Mouse (Mus musculus) heart, adult 8-10 months (tissue): ENCODE measurements around the gene Cfap61. TPM values are rescaled to one million over a fixed set of nuclear protein-coding genes. Genes with fewer than 3 reads are reported as not detected.

Source experiments
- DNase-seq: peaks from one replicate; pipeline ENCODE4 v3.0.0; 2022; ENCODE audit warnings: low spot score
- total RNA-seq, 4 experiments: library from RNA; stranded (reverse); gene quantifications; 2 replicates each; pipeline ENCODE4 v1.2.4; 2022

Cfap61 gene
- total RNA-seq, 4 experiments from 2014 or later = 0.92 to 2.5 (median 1.7) TPM

- no peak for DNase-seq
These were observed 76.2 kb downstream of the Cfap61 start for GRCm38 (mm10) chr2:146010816-146011215.

GRCm38 (mm10) chr2:146015341-146016186, 81.0 kb downstream of the Cfap61 start:
- no peak for DNase-seq

- no peak for DNase-seq
These were observed 88.3 kb downstream of the Cfap61 start for GRCm38 (mm10) chr2:146022846-146023245.

GRCm38 (mm10) chr2:146043640-146044039, 109.1 kb downstream of the Cfap61 start:
- no peak for DNase-seq

- no peak for DNase-seq
These were observed 110.6 kb downstream of the Cfap61 start for GRCm38 (mm10) chr2:146044926-146045890.

GRCm38 (mm10) chr2:146047691-146048090, 113.1 kb downstream of the Cfap61 start:
- no peak for DNase-seq

- DNase-seq = no peak
These were observed 113.7 kb downstream of the Cfap61 start for GRCm38 (mm10) chr2:146048221-146048829.

- no peak for DNase-seq
These were observed 114.8 kb downstream of the Cfap61 start for GRCm38 (mm10) chr2:146049339-146049738.

- DNase-seq = no peak
These were observed 115.5 kb downstream of the Cfap61 start for GRCm38 (mm10) chr2:146050069-146050468.

GRCm38 (mm10) chr2:146051334-146051733, 116.8 kb downstream of the Cfap61 start:
- no peak for DNase-seq

GRCm38 (mm10) chr2:146057123-146057522, 122.5 kb downstream of the Cfap61 start:
- no peak for DNase-seq

- DNase-seq = no peak
These were observed 124.2 kb downstream of the Cfap61 start for GRCm38 (mm10) chr2:146058791-146059190.

GRCm38 (mm10) chr2:146061421-146062300, 127.1 kb downstream of the Cfap61 start:
- DNase-seq = no peak

GRCm38 (mm10) chr2:146062330-146063092, 127.9 kb downstream of the Cfap61 start:
- no peak for DNase-seq

- DNase-seq = no peak
These were observed 128.8 kb downstream of the Cfap61 start for GRCm38 (mm10) chr2:146063093-146064074.

GRCm38 (mm10) chr2:146067364-146067763, 132.8 kb downstream of the Cfap61 start:
- no peak for DNase-seq

- DNase-seq = no peak
These were observed 138.7 kb downstream of the Cfap61 start for GRCm38 (mm10) chr2:146073300-146073699.

GRCm38 (mm10) chr2:146077117-146077516, 142.5 kb downstream of the Cfap61 start:
- DNase-seq = no peak

- DNase-seq = no peak
These were observed 145.7 kb downstream of the Cfap61 start for GRCm38 (mm10) chr2:146080282-146080681.
